Mouse (Mus musculus) cortical plate, adult 2 months (tissue): ENCODE results near the gene Lgr4. TPM values are rescaled to one million over a fixed set of nuclear protein-coding genes. Genes with fewer than 3 reads are reported as not detected.

Source experiments
- H3K27ac ChIP-seq: fragments of 200-500 bp; 2 replicates; pipeline ENCODE4 v1.5.1; 2012; ENCODE audit warnings: low read length, control low read depth, inconsistent platforms; ENCODE audit not compliant: insufficient read depth
- H3K4me1 ChIP-seq: fragments of 200-500 bp; 2 replicates; pipeline ENCODE4 v1.6.1; 2011; ENCODE audit warnings: low read length; ENCODE audit not compliant: control insufficient read depth, insufficient read depth
- H3K4me3 ChIP-seq: fragments of 200-500 bp; 2 replicates; pipeline ENCODE4 v1.5.1; 2011; ENCODE audit warnings: mild to moderate bottlenecking, low read length, control low read depth; ENCODE audit not compliant: insufficient read depth
- CTCF ChIP-seq: fragments of 200-500 bp; IDR thresholded peaks from 2 replicates; pipeline ENCODE4 v1.5.1; 2011; ENCODE audit warnings: mild to moderate bottlenecking, control low read depth, low read length; ENCODE audit not compliant: insufficient read depth; ENCODE audit errors: extremely low read depth
- POLR2A ChIP-seq: fragments of 200-500 bp; IDR thresholded peaks from 2 replicates; pipeline ENCODE4 v1.6.1; 2011; ENCODE audit warnings: mild to moderate bottlenecking, low read length, control low read depth; ENCODE audit not compliant: insufficient read depth; ENCODE audit errors: extremely low read depth
- polyA plus RNA-seq: library from polyadenylated mRNA; depleted of rRNA; stranded (reverse); fragments of >200 nt; gene quantifications from 2 replicates; pipeline ENCODE4 v1.2.3, GENCODE M21; 2012

Lgr4 gene
- polyA plus RNA-seq, 1 experiment = 15.4 TPM

- no peak overlapping the region for H3K4me3 ChIP-seq
- H3K4me1 ChIP-seq = peaks cover 11% of the 10 kb centered on the region
- H3K27ac ChIP-seq = no peak overlapping the region
- TF ChIP-seq POLR2A (no peak), CTCF (no peak)
Measured at GRCm38 (mm10) chr2:109956785-109957184, 39.3 kb downstream of the Lgr4 start.

DNA sequence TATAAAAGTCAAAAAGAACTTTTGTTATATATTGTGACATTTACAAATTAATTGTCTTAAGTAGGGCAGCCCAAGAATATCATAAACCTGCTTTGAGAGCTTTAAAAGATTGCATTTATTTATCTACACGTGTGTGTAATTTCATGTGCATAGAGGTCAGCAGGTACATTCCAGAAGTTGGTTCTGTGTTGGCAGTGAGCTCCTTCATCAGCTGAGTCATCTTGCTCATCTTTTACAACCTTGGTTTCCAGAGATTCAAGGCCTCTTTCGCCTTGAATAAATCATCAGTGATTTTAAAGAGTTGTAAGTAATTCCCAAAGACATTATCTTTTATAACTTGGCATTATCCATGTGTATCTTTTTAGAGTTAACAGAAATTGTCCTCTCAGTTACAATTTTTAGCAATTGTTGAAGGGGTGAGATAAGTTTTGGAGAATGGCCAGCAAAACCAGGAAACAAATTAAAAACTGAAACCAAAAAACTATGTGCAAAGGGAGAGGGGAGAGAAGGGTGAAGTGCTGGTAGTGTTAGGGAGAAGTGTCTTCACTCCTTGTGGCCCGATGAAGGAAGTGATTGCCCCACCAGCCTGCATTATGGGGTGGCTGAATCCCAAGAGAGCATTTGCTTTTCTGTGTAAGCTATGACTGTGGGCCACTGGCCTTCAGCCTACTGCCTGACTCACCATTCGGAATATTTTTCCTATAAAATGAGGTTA is 41.4 kb downstream of the Lgr4 start:
- H3K4me1 ChIP-seq = peaks cover 5% of the 10 kb centered on the region; the same call in 1 of the 2 replicates
- no peak overlapping the region for H3K27ac ChIP-seq
- TF ChIP-seq CTCF = no peak
- TF ChIP-seq POLR2A = no peak
- H3K4me3 ChIP-seq = no peak overlapping the region

GRCm38 (mm10) chr2:109959407-109960075 is 42.1 kb downstream of the Lgr4 start:
- TF ChIP-seq CTCF (no peak), POLR2A (no peak)
- no peak overlapping the region for H3K27ac ChIP-seq
- H3K4me3 ChIP-seq = no peak overlapping the region
- H3K4me1 ChIP-seq = peaks cover 5% of the 10 kb centered on the region; the same call in 1 of the 2 replicates

GRCm38 (mm10) chr2:109960246-109960645 is 42.8 kb downstream of the Lgr4 start:
- Histone ChIP-seq H3K27ac (no peak overlapping the region), H3K4me3 (no peak overlapping the region), H3K4me1 (peaks cover 4% of the 10 kb centered on the region; the same call in 1 of the 2 replicates)
- TF ChIP-seq POLR2A (no peak), CTCF (no peak)

GRCm38 (mm10) chr2:109961174-109961573 is 43.7 kb downstream of the Lgr4 start:
- no peak for TF ChIP-seq CTCF
- TF ChIP-seq POLR2A = no peak
- no peak overlapping the region for H3K4me3 ChIP-seq
- 0 out of 2 replicates have a peak, but pooled peaks cover 2% of the 10 kb centered on the region for H3K4me1 ChIP-seq
- no peak overlapping the region for H3K27ac ChIP-seq

DNA sequence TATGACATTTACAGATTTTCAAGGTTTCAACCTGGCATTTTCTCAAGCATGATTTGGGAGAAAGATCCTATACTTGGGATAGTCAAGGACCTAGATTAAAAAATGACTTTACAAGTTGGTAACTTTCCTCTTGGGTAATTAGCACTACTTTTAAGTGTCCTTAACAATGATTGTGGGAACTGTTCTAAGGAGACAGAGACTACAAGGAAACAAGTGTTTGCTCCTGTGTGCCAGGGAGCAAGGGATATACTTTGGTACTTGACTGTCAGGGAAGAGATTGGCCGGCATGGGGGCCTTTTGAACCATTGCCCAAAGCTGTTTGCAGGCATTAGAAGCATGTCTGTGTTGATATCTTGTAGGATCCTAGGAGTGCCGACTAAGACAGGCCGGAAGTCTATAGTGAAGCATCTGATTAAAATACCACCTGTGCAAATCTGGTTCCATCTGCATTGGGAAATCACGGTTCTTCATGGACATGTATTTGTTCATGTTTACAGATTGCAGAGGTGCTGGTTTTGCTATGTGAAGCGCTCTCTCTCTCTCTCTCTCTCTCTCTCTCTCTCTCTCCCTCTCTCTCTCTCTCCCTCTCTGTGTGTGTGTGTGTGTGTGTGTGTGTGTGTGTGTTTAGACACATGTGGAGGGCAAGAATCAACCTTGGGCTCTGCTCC is 46.3 kb downstream of the Lgr4 start:
- TF ChIP-seq POLR2A (no peak), CTCF (no peak)
- Histone ChIP-seq H3K4me3 (no peak overlapping the region), H3K4me1 (0 out of 2 replicates have a peak, but pooled peaks cover 2% of the 10 kb centered on the region), H3K27ac (no peak overlapping the region)

DNA sequence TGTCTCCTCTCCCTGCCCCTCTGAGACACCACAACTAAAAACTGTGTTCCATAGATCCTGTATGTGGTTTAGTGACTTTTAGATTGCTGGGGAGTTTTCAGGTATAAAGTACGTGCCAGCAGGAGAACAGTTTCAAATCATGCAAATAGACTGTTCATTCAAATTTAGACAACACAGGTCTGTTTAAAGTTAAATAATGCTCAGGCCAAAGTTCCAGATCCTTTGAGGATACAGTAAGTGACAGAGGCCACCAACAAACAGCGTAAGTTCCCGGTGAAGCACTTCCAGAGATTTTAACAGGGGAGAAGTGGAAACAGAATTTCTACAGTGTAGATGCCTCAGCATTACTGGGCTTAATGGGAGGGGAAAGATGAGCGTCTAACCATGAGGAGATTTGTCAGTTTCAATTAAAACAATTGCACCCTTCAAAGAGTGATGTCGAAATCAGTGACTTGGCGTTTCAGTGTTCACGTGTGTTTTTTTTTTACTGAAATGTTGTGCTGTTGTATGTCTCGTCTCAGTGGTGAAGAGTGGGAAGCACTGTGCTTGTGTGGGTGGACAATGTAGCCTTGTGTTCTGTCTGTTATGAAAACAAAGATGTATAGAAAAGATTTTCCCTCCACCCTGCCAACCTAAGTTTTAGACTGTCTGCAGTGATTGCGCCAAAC is 48.4 kb downstream of the Lgr4 start:
- TF ChIP-seq CTCF = no peak
- no peak for TF ChIP-seq POLR2A
- Histone ChIP-seq H3K4me3 (no peak overlapping the region), H3K4me1 (no peaks in the 10 kb centered on the region), H3K27ac (no peak overlapping the region)

- H3K27ac ChIP-seq = no peak overlapping the region
- no peak overlapping the region for H3K4me3 ChIP-seq
- no peaks in the 10 kb centered on the region for H3K4me1 ChIP-seq
- TF ChIP-seq CTCF (no peak), POLR2A (no peak)
Measured at GRCm38 (mm10) chr2:109966863-109967262, 49.4 kb downstream of the Lgr4 start.

- no peak overlapping the region for H3K27ac ChIP-seq
- TF ChIP-seq CTCF (no peak), POLR2A (no peak)
- no peak overlapping the region for H3K4me3 ChIP-seq
- H3K4me1 ChIP-seq = no peaks in the 10 kb centered on the region
Measured at GRCm38 (mm10) chr2:109969381-109969780, 51.9 kb downstream of the Lgr4 start.
